In the genomic region with DNA sequence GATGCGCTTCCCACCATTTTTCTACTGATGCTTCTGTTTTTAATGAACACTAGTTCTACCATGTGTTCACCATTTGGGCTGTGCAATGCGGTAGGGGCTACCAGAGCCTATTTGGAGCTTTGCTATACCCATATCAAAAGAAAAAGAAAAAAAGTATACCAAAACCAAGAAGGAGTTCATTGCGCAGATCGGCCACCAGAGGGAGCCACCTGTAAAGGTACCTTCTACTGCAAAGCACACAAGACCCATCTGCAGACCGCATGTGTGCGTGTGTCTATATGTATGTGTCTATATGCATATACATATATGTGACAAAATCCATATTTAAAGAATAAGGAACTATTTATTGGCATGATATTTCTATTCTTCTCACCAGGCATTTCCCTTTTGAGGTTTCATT, we compare ENCODE assay signal across 8 mouse cellular contexts.
DNase-seq lines count a peak whose midpoint lies in the region; ATAC-seq and TF ChIP-seq lines count a peak whose summit lies in the region.

No protein-coding gene starts in this region.

- TF ChIP-seq POLR2A in lung, adult 2 months (IDR thresholded peaks at IDR 0.05; ENCODE audit: borderline replicate concordance, extremely low read depth, low read depth, low read length), result no peak

- 23% methylated on average over 6 of the region's 6 CpGs for WGBS in forebrain, embryonic 16.5 days
- 32% methylated on average over 6 of the region's 6 CpGs for WGBS in lung, adult 2 months

- H3K4me3 ChIP-seq in forebrain, embryonic 16.5 days (replicated peaks; ENCODE audit: low read length), result no peak overlapping the region
- no peak overlapping the region for H3K4me3 ChIP-seq in lung, adult 2 months (replicated peaks; ENCODE audit: extremely low read depth, low read depth, low read length)

- no peaks in the 10 kb centered on the region for H3K36me3 ChIP-seq in forebrain, embryonic 16.5 days (ENCODE audit: control insufficient read depth, insufficient read depth)

- ATAC-seq in forebrain, embryonic 16.5 days, result peak; percentile 73; the same call in 1 of the 2 replicates

- no peaks in the 10 kb centered on the region for H3K9me3 ChIP-seq in forebrain, embryonic 16.5 days (ENCODE audit: control insufficient read depth, low read length)

- H3K4me1 ChIP-seq in forebrain, embryonic 16.5 days (replicated peaks; ENCODE audit: control insufficient read depth, insufficient read depth, low read length), result no peaks in the 10 kb centered on the region
- 0 out of 2 replicates have a peak, but pooled peaks cover 5% of the 10 kb centered on the region for H3K4me1 ChIP-seq in lung, adult 2 months (ENCODE audit: control insufficient read depth, insufficient read depth, low read length)

- no peak overlapping the region for H3K27ac ChIP-seq in forebrain, embryonic 16.5 days (ENCODE audit: low read length)

- no peak overlapping the region for H3K4me2 ChIP-seq in forebrain, embryonic 16.5 days (ENCODE audit: low read length)

- no peaks in the 10 kb centered on the region for H3K27me3 ChIP-seq in forebrain, embryonic 16.5 days (replicated peaks; ENCODE audit: control insufficient read depth, insufficient read depth, low read length)

- DNase-seq in urinary bladder, postnatal 10 days (ENCODE audit: low spot score), result peak; percentile 11
- DNase-seq in urinary bladder, adult 18-20 months (ENCODE audit: low spot score in 2 of 2), result no peak
- peak; percentile 49 for DNase-seq in cerebellum, adult 11 months
- peak; percentile 53 for DNase-seq in kidney, postnatal 14 days
- DNase-seq in lung, adult 2 months, result peak; percentile 41
- DNase-seq in retina, postnatal 1 day, result peak; percentile 65
- peak; percentile 84 for DNase-seq in thymus, postnatal 4 days

- peak; percentile 64 for TF ChIP-seq CTCF in lung, adult 2 months (IDR thresholded peaks at IDR 0.05; ENCODE audit: insufficient read depth, low read length)

- no peak overlapping the region for H3K9ac ChIP-seq in forebrain, embryonic 16.5 days (replicated peaks; ENCODE audit: low read depth, low read length)

Comparison
In these comparisons a context has a peak if more than half of its experiments do, and no peak if none do; other contexts are left out.
1. DNase-seq: peak in urinary bladder, postnatal 10 days (single experiment), cerebellum, adult 11 months (single experiment), kidney, postnatal 14 days (single experiment), lung, adult 2 months (single experiment), retina, postnatal 1 day (single experiment) and thymus, postnatal 4 days (single experiment); none in urinary bladder, adult 18-20 months (0 of 2).